Mouse (Mus musculus) kidney, adult 2 months (tissue): Measurements from ENCODE around the gene Pgm1.

ENCODE experiments used
- CTCF ChIP-seq: fragments of 200-500 bp; conservative IDR thresholded peaks from 2 replicates; pipeline ENCODE4 v1.5.1; 2011; ENCODE audit warnings: low read depth, mild to moderate bottlenecking, control low read depth, low read length, moderate library complexity, mixed read lengths; ENCODE audit not compliant: insufficient read depth, insufficient read length
- POLR2A ChIP-seq: fragments of 200-500 bp; IDR thresholded peaks from one replicate; pipeline ENCODE4 v1.6.1; 2011; ENCODE audit warnings: low read depth, low read length, control low read depth

GRCm38 (mm10) chr4:99934859-99935258, 5.6 kb downstream of the Pgm1 start:
- TF ChIP-seq POLR2A (no peak), CTCF (no peak)
